Mouse (Mus musculus) spleen, postnatal 36 days (tissue): ENCODE measurements at regions not wholly inside any gene's neighbourhood (a gene's known extent, or its start where the extent isn't known, plus 50 kb on each side); places are given as distances from the start of the nearest gene placed in this dataset.

Experiments used
- DNase-seq, 2 experiments: peaks; one replicate each; pipeline ENCODE4 v3.0.0; 2022; ENCODE audit warnings: low spot score in 2 of 2, mixed read lengths in 1 of 2

- no peak for DNase-seq
Measured at GRCm38 (mm10) chr1:13941351-13941750, 2151.8 kb downstream of the 4930444P10Rik start.

GRCm38 (mm10) chr1:13938344-13938743, 2154.8 kb downstream of the 4930444P10Rik start:
- no peak for DNase-seq

GRCm38 (mm10) chr1:13935938-13936491, 2157.1 kb downstream of the 4930444P10Rik start:
- no peak for DNase-seq

- no peak for DNase-seq
Measured at GRCm38 (mm10) chr1:13928679-13929078, 2164.4 kb downstream of the 4930444P10Rik start.

- no peak for DNase-seq
Measured at GRCm38 (mm10) chr1:13927964-13928363, 2165.2 kb downstream of the 4930444P10Rik start.

- no peak for DNase-seq
Measured at GRCm38 (mm10) chr1:13925994-13926393, 2167.1 kb downstream of the 4930444P10Rik start.

GRCm38 (mm10) chr1:13915216-13915615, 2177.9 kb downstream of the 4930444P10Rik start:
- no peak for DNase-seq

GRCm38 (mm10) chr1:13879126-13879525, 2214.0 kb downstream of the 4930444P10Rik start:
- DNase-seq = no peak

GRCm38 (mm10) chr1:13873925-13874324, 2219.2 kb downstream of the 4930444P10Rik start:
- no peak for DNase-seq

- DNase-seq = no peak
Measured at GRCm38 (mm10) chr1:13872536-13872935, 2220.6 kb downstream of the 4930444P10Rik start.

- DNase-seq = no peak
Measured at GRCm38 (mm10) chr1:13870631-13871286, 2222.4 kb downstream of the 4930444P10Rik start.

- no peak for DNase-seq
Measured at GRCm38 (mm10) chr1:13865713-13866112, 2227.4 kb downstream of the 4930444P10Rik start.

- DNase-seq = no peak
Measured at GRCm38 (mm10) chr1:13863712-13864111, 2229.4 kb downstream of the 4930444P10Rik start.

GRCm38 (mm10) chr1:13861070-13861511, 2232.0 kb downstream of the 4930444P10Rik start:
- no peak for DNase-seq

GRCm38 (mm10) chr1:13860469-13860868, 2232.7 kb downstream of the 4930444P10Rik start:
- no peak for DNase-seq

- DNase-seq = peak in 1 of 2 experiments; percentile 2
Measured at GRCm38 (mm10) chr1:13859723-13860122, 2233.4 kb downstream of the 4930444P10Rik start.

- DNase-seq = no peak
Measured at GRCm38 (mm10) chr1:13858371-13859018, 2234.6 kb downstream of the 4930444P10Rik start.

GRCm38 (mm10) chr1:13856998-13857397, 2236.1 kb downstream of the 4930444P10Rik start:
- no peak for DNase-seq

- DNase-seq = no peak
Measured at GRCm38 (mm10) chr1:13851144-13851543, 2242.0 kb downstream of the 4930444P10Rik start.

- no peak for DNase-seq
Measured at GRCm38 (mm10) chr1:13849071-13849470, 2244.1 kb downstream of the 4930444P10Rik start.

GRCm38 (mm10) chr1:13846336-13846865, 2246.7 kb downstream of the 4930444P10Rik start:
- no peak for DNase-seq

GRCm38 (mm10) chr1:13840309-13840622, 2252.9 kb downstream of the 4930444P10Rik start:
- no peak for DNase-seq
